Mouse (Mus musculus) layer of hippocampus, adult 2 months (tissue): ENCODE data around the gene Krt2. TPM values are rescaled to one million over a fixed set of nuclear protein-coding genes. Genes with fewer than 3 reads are reported as not detected.
A peak's percentile ranks its signal among the peaks of the same experiment; 100 is the strongest.

ENCODE experiments used
- DNase-seq, 2 experiments: peaks; one replicate each; pipeline ENCODE4 v3.0.0; 2022; ENCODE audit warnings: low spot score in 2 of 2
- H3K27ac ChIP-seq: fragments of 200-600 bp; 2 replicates; pipeline ENCODE4 v1.8.1; 2022
- H3K4me3 ChIP-seq: fragments of 200-600 bp; 2 replicates; pipeline ENCODE4 v1.8.1; 2022; ENCODE audit warnings: mild to moderate bottlenecking
- CTCF ChIP-seq: fragments of 200-600 bp; conservative IDR thresholded peaks from 2 replicates; pipeline ENCODE4 v1.8.1; 2022; ENCODE audit warnings: antibody characterized with exemption, mild to moderate bottlenecking, moderate library complexity
- total RNA-seq, 2 experiments: library from RNA; stranded (reverse); gene quantifications; 2 replicates each; pipeline ENCODE4 v1.2.3; 2021

The Krt2 gene
- total RNA-seq, 2 experiments from 2014 or later: 7.0 to 8.0 TPM

- Histone ChIP-seq H3K27ac (no peak overlapping the region), H3K4me3 (no peak overlapping the region)
- DNase-seq: no peak
- TF ChIP-seq CTCF: peak; percentile 27; the same call in 1 of the 2 replicates
Observed at GRCm38 (mm10) chr15:101834784-101835328, 16.9 kb upstream of the Krt2 start.

- no peak overlapping the region for H3K27ac ChIP-seq
- DNase-seq: no peak
- no peak for TF ChIP-seq CTCF
- H3K4me3 ChIP-seq: no peak overlapping the region
Observed at GRCm38 (mm10) chr15:101833131-101833530, 15.2 kb upstream of the Krt2 start.

- DNase-seq: no peak
- Histone ChIP-seq H3K27ac (no peak overlapping the region), H3K4me3 (no peak overlapping the region)
- TF ChIP-seq CTCF: 0 out of 2 replicates have a peak, but pooled peaks have one; percentile 10
Observed at GRCm38 (mm10) chr15:101829441-101829840, 11.5 kb upstream of the Krt2 start.

GRCm38 (mm10) chr15:101821786-101822185, 3.8 kb upstream of the Krt2 start:
- no peak for DNase-seq
- no peak overlapping the region for H3K4me3 ChIP-seq
- H3K27ac ChIP-seq: no peak overlapping the region
- no peak for TF ChIP-seq CTCF

GRCm38 (mm10) chr15:101803052-101803822, 14.7 kb downstream of the Krt2 start:
- no peak for TF ChIP-seq CTCF
- H3K27ac ChIP-seq: peak overlapping the region; percentile 74
- DNase-seq: peak in 1 of 2 experiments; percentile 74
- H3K4me3 ChIP-seq: no peak overlapping the region

- DNase-seq: no peak
- Histone ChIP-seq H3K4me3 (no peak within 1 kb of the TSS), H3K27ac (peak within 1 kb of the TSS; percentile 74)
- no peak for TF ChIP-seq CTCF
Observed at GRCm38 (mm10) chr15:101802296-101802835, 15.6 kb downstream of the Krt2 start, which contains the start of gene Krt73. TSS of gene Krt73 (minus strand) at chr15:101802346.

- H3K4me3 ChIP-seq: no peak overlapping the region
- DNase-seq: no peak
- TF ChIP-seq CTCF: no peak
- no peak overlapping the region for H3K27ac ChIP-seq
Observed at GRCm38 (mm10) chr15:101790867-101791266, 27.1 kb downstream of the Krt2 start.

- Histone ChIP-seq H3K4me3 (no peak within 1 kb of the TSS), H3K27ac (no peak within 1 kb of the TSS)
- TF ChIP-seq CTCF: no peak
- no peak for DNase-seq
Observed at GRCm38 (mm10) chr15:101786360-101786759, 31.6 kb downstream of the Krt2 start, which contains the start of gene Krt72. TSS of gene Krt72 (minus strand) at chr15:101786460.

- no peak overlapping the region for H3K27ac ChIP-seq
- no peak overlapping the region for H3K4me3 ChIP-seq
- peak; percentile 11 to 35 for DNase-seq
- no peak for TF ChIP-seq CTCF
Observed at GRCm38 (mm10) chr15:101773420-101773819, 44.5 kb downstream of the Krt2 start.

GRCm38 (mm10) chr15:101772711-101773081, 45.3 kb downstream of the Krt2 start:
- DNase-seq: peak; percentile 88 to 94
- TF ChIP-seq CTCF: peak; percentile 88
- H3K4me3 ChIP-seq: no peak overlapping the region
- no peak overlapping the region for H3K27ac ChIP-seq

GRCm38 (mm10) chr15:101772080-101772710, 45.8 kb downstream of the Krt2 start:
- Histone ChIP-seq H3K4me3 (no peak overlapping the region), H3K27ac (no peak overlapping the region)
- peak; percentile 64 for TF ChIP-seq CTCF
- DNase-seq: no peak

- no peak for TF ChIP-seq CTCF
- DNase-seq: no peak
- no peak overlapping the region for H3K4me3 ChIP-seq
- H3K27ac ChIP-seq: no peak overlapping the region
Observed at GRCm38 (mm10) chr15:101770226-101770625, 47.7 kb downstream of the Krt2 start.

Other genes starting within 250 kb of the Krt2 start
- not detected for gene Krt75, start 244.3 kb downstream of the Krt2 start, total RNA-seq
- not detected for gene Gm5414, start 190.0 kb downstream of the Krt2 start, total RNA-seq
- not detected for gene Gm5478, start 170.8 kb downstream of the Krt2 start, total RNA-seq
- not detected for gene Krt6b, start 137.9 kb downstream of the Krt2 start, total RNA-seq
- gene Krt6a, start 123.9 kb downstream of the Krt2 start, total RNA-seq: not detected
- gene Krt5, start 105.3 kb downstream of the Krt2 start, total RNA-seq: under 1 TPM; 0.15 to 0.47 TPM
- not detected for gene Krt71, start 75.1 kb downstream of the Krt2 start, total RNA-seq
- not detected for gene Krt72, start 31.7 kb downstream of the Krt2 start, total RNA-seq
- gene Krt73, start 15.8 kb downstream of the Krt2 start, total RNA-seq: 1 to 10 TPM; 6.3 to 8.0 TPM
- 1 to 10 TPM; 1.6 to 3.9 TPM for gene Krt1, start 32.6 kb upstream of the Krt2 start, total RNA-seq
- 10 to 100 TPM; 13.3 to 16.2 TPM for gene Krt77, start 51.5 kb upstream of the Krt2 start, total RNA-seq
- gene Krt76, start 74.8 kb upstream of the Krt2 start, total RNA-seq: not detected
- not detected for gene Krt4, start 106.6 kb upstream of the Krt2 start, total RNA-seq
- not detected for gene Krt79, start 122.2 kb upstream of the Krt2 start, total RNA-seq
- gene Krt78, start 136.1 kb upstream of the Krt2 start, total RNA-seq: not detected
- gene Krt8, start 186.3 kb upstream of the Krt2 start, total RNA-seq: under 1 TPM in 1 of 2 experiments, not detected in 1; 0.26 TPM
- under 1 TPM; 0.32 to 0.67 TPM for gene Krt18, start 210.0 kb upstream of the Krt2 start, total RNA-seq